Mouse (Mus musculus) MEL (cell line): Measurements from ENCODE around the gene Gpr173.

Experiments used
- CHD1 ChIP-seq: IDR thresholded peaks from 2 replicates; pipeline ENCODE4 v1.6.1; 2012; ENCODE audit warnings: low read depth, mild to moderate bottlenecking, inconsistent platforms, low read length, improper control_type of control experiment
- CTCF ChIP-seq, 3 experiments: IDR thresholded peaks in 2 of 3; conservative IDR thresholded peaks in 1 of 3; 2 replicates each; pipeline ENCODE4 v1.5.1; 2011 to 2012; ENCODE audit warnings: low read length in 3 of 3, low read depth in 2 of 3, mild to moderate bottlenecking in 2 of 3, improper control_type of control experiment in 1 of 3, inconsistent platforms in 1 of 3, mixed read lengths in 1 of 3, moderate library complexity in 1 of 3; ENCODE audit not compliant: control insufficient read depth in 1 of 3, insufficient read depth in 1 of 3, poor library complexity in 1 of 3, severe bottlenecking in 1 of 3
- EP300 ChIP-seq, 2 experiments: IDR thresholded peaks; 2 replicates each; pipeline ENCODE4 v1.6.1; 2011; ENCODE audit warnings: improper control_type of control experiment in 2 of 2, low read length in 2 of 2, low read depth in 1 of 2, mild to moderate bottlenecking in 1 of 2
- GABPA ChIP-seq: IDR thresholded peaks from 2 replicates; pipeline ENCODE4 v1.6.1; 2012; ENCODE audit warnings: low read depth, mild to moderate bottlenecking, inconsistent platforms, low read length, improper control_type of control experiment, moderate library complexity
- HCFC1 ChIP-seq: IDR thresholded peaks from 2 replicates; pipeline ENCODE4 v1.6.1; 2012; ENCODE audit warnings: low read depth, mild to moderate bottlenecking, inconsistent platforms, low read length, improper control_type of control experiment, moderate library complexity
- POLR2A ChIP-seq, 2 experiments: IDR thresholded peaks; 2 replicates each; pipeline ENCODE4 v1.6.1; 2011 to 2012; ENCODE audit warnings: low read length in 2 of 2, mild to moderate bottlenecking in 2 of 2, control low read depth in 1 of 2, improper control_type of control experiment in 1 of 2, low read depth in 1 of 2, moderate library complexity in 1 of 2; ENCODE audit not compliant: control insufficient read depth in 1 of 2, insufficient read depth in 1 of 2, poor library complexity in 1 of 2
- POLR2AphosphoS2 ChIP-seq: IDR thresholded peaks from 2 replicates; pipeline ENCODE4 v1.6.1; 2011; ENCODE audit warnings: low read length, improper control_type of control experiment
- SIN3A ChIP-seq: IDR thresholded peaks from 2 replicates; pipeline ENCODE4 v1.6.1; 2012; ENCODE audit warnings: low read length, improper control_type of control experiment, inconsistent platforms
- TCF12 ChIP-seq: IDR thresholded peaks from 2 replicates; pipeline ENCODE4 v1.6.1; 2014; ENCODE audit warnings: low read depth, mild to moderate bottlenecking, inconsistent platforms, low read length, improper control_type of control experiment, moderate library complexity
- USF1 ChIP-seq: IDR thresholded peaks from 2 replicates; pipeline ENCODE4 v1.6.1; 2014; ENCODE audit warnings: low read depth, mild to moderate bottlenecking, inconsistent platforms, low read length, improper control_type of control experiment, moderate library complexity

GRCm38 (mm10) chrX:152336546-152337332 lies 31.8 kb downstream of the Gpr173 start:
- peak; percentile 18 to 66; a peak in 2 of 4 replicates for TF ChIP-seq POLR2A (IDR thresholded peaks at IDR 0.05; ENCODE audit: control insufficient read depth in 1 of 2, insufficient read depth in 1 of 2, low read depth in 1 of 2, low read length in 2 of 2, poor library complexity in 1 of 2)
- TF ChIP-seq CTCF (IDR thresholded peaks at IDR 0.05 in 2 of 3, conservative IDR thresholded peaks at IDR 0.05 in 1 of 3; ENCODE audit: control insufficient read depth in 1 of 3, insufficient read depth in 1 of 3, low read depth in 2 of 3, low read length in 3 of 3, poor library complexity in 1 of 3, severe bottlenecking in 1 of 3), result no peak
- peak; percentile 79; the same call in 1 of the 2 replicates for TF ChIP-seq POLR2AphosphoS2
- 0 out of 2 replicates have a peak, but pooled peaks have one; percentile 6 for TF ChIP-seq TCF12
- peak in 1 of 2 experiments; percentile 27; a peak in 1 of 4 replicates for TF ChIP-seq EP300 (IDR thresholded peaks at IDR 0.05; ENCODE audit: low read depth in 1 of 2, low read length in 2 of 2)
- peak; percentile 43; the same call in 1 of the 2 replicates for TF ChIP-seq USF1
- peak; percentile 64 for TF ChIP-seq SIN3A
- peak; percentile 85 for TF ChIP-seq HCFC1
- no peak for TF ChIP-seq CHD1
- no peak for TF ChIP-seq GABPA
